Mouse (Mus musculus) forebrain, embryonic 10.5 days (tissue): ENCODE data around the gene Krr1. TPM values are rescaled to one million over a fixed set of nuclear protein-coding genes. Genes with fewer than 3 reads are reported as not detected.
"Not testable (repeated sequence)": the region's sequence is repeated elsewhere in the genome, so short reads cannot be mapped to it uniquely, and the experiment has no call there.

Experiments used
- DNase-seq: peaks from one replicate; pipeline ENCODE4 v3.0.0-alpha.2; 2017; ENCODE audit warnings: low spot score; ENCODE audit errors: extremely low spot score
- H3K27ac ChIP-seq: fragments of 300-500 bp; sonication (generic); 2 replicates; pipeline ENCODE4 v1.5.1; 2016; ENCODE audit warnings: mild to moderate bottlenecking
- H3K27me3 ChIP-seq: fragments of 300-500 bp; sonication (generic); 2 replicates; pipeline ENCODE4 v1.6.1; 2016; ENCODE audit warnings: mild to moderate bottlenecking; ENCODE audit not compliant: poor library complexity, severe bottlenecking
- H3K36me3 ChIP-seq: fragments of 300-500 bp; sonication (generic); replicated peaks from 2 replicates; pipeline ENCODE4 v1.6.1; 2016; ENCODE audit warnings: mild to moderate bottlenecking, moderate library complexity
- H3K4me1 ChIP-seq: fragments of 300-500 bp; sonication (generic); 2 replicates; pipeline ENCODE4 v1.6.1; 2016
- H3K4me3 ChIP-seq: fragments of 300-500 bp; sonication (generic); 2 replicates; pipeline ENCODE4 v1.5.1; 2016; ENCODE audit warnings: mild to moderate bottlenecking, moderate library complexity
- H3K9me3 ChIP-seq: fragments of 300-500 bp; sonication (generic); 2 replicates; pipeline ENCODE4 v1.6.1; 2016; ENCODE audit warnings: mild to moderate bottlenecking, moderate library complexity
- WGBS: fragments of 180-500 bp; shearing (Covaris S2); methylation state at CpG from one replicate; pipeline ENCODE4 v1.1.7; 2016; 5-methylcytosine and 5-hydroxymethylcytosine counted together
- polyA plus RNA-seq: library from polyadenylated mRNA; unstranded; fragments of >200 nt; fragmentation: Nextera tagmentation; extraction: Ambion mirVana; gene quantifications from 2 replicates; pipeline ENCODE4 v1.2.1, GENCODE M21; 2016

The Krr1 gene
- polyA plus RNA-seq, 1 experiment from 2014 or later, result 60.4 TPM

DNA sequence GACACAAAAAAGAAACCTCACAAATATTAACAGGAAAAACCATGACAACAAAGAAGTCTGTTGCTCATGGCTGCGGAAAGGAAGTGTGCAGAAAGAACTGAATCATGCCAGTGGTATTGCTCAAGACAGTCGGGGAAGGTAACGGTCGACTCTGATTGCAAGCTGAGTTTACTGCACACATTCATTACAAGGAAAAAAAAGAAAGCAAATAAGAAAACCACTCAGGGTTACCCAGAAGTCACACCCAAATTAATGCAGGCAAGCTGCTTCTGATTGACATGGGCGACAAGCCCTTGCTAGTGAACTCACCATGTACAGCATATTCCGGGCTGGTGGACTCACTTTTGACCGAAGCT is 24.1 kb downstream of the Krr1 start:
- no peak overlapping the region for H3K27ac ChIP-seq
- no peaks in the 10 kb centered on the region for H3K9me3 ChIP-seq
- no peak for DNase-seq
- H3K27me3 ChIP-seq, result no peaks in the 10 kb centered on the region
- no peak overlapping the region for H3K4me3 ChIP-seq
- H3K36me3 ChIP-seq, result no peaks in the 10 kb centered on the region
- WGBS, result 94% methylated on average over 7 of the region's 7 CpGs
- no peaks in the 10 kb centered on the region for H3K4me1 ChIP-seq

GRCm38 (mm10) chr10:111996911-111997347 is 24.5 kb downstream of the Krr1 start:
- Histone ChIP-seq H3K4me3 (no peak overlapping the region), H3K9me3 (no peaks in the 10 kb centered on the region), H3K4me1 (no peaks in the 10 kb centered on the region), H3K27me3 (no peaks in the 10 kb centered on the region), H3K36me3 (no peaks in the 10 kb centered on the region), H3K27ac (no peak overlapping the region)
- DNase-seq, result no peak
- WGBS, result 86% methylated on average over 8 of the region's 8 CpGs

DNA sequence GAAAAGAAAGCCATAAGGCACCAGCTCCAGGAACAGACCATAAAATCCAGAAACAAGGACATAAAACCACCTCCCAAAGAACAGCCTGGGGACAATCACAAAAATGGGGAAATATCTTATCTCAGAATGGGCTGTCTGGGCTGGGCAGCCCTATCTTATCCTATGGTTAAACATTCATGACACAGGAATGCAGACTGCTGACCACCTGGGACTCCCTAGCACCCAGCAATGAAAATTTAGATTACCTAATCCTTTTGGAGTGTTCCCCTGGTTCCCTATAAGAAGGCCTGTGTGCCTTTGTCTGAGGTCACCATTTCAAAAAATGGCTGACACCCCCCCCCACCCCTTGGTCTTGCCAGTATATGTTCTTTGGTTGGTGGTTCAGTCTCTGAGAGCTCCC is 25.2 kb downstream of the Krr1 start:
- Histone ChIP-seq H3K27me3 (no peaks in the 10 kb centered on the region), H3K27ac (no peak overlapping the region), H3K36me3 (no peaks in the 10 kb centered on the region), H3K4me1 (no peaks in the 10 kb centered on the region), H3K4me3 (no peak overlapping the region), H3K9me3 (no peaks in the 10 kb centered on the region)
- DNase-seq, result no peak

GRCm38 (mm10) chr10:111999765-112000164 is 27.3 kb downstream of the Krr1 start:
- no peak overlapping the region for H3K27ac ChIP-seq
- H3K36me3 ChIP-seq, result no peaks in the 10 kb centered on the region
- DNase-seq, result no peak
- no peak overlapping the region for H3K4me3 ChIP-seq
- H3K4me1 ChIP-seq, result no peaks in the 10 kb centered on the region
- WGBS, result 73% methylated on average over 3 of the region's 3 CpGs
- no peaks in the 10 kb centered on the region for H3K9me3 ChIP-seq
- no peaks in the 10 kb centered on the region for H3K27me3 ChIP-seq

DNA sequence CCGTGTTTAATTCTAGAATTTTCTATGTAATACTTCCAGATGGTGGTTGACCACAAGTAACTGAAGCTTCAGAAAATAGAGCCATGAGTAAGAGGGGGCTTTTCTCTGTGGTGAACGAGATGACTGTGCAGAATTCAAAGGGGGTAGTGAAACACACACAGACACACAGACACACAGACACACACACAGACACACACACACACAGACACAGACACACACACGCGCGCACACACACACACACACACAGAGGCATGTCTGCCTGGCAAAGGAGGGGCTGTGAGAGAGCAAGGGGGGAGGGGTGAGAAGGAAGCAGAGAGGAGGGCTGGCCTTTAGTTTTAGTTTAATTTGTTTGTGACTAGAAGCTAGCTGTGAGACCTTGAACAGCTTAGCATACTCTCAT is 28.1 kb downstream of the Krr1 start:
- Histone ChIP-seq H3K27me3 (no peaks in the 10 kb centered on the region), H3K36me3 (no peaks in the 10 kb centered on the region), H3K27ac (no peak overlapping the region), H3K4me1 (no peaks in the 10 kb centered on the region), H3K4me3 (no peak overlapping the region), H3K9me3 (no peaks in the 10 kb centered on the region)
- DNase-seq, result no peak
- 89% methylated on average over 5 of the region's 5 CpGs for WGBS

DNA sequence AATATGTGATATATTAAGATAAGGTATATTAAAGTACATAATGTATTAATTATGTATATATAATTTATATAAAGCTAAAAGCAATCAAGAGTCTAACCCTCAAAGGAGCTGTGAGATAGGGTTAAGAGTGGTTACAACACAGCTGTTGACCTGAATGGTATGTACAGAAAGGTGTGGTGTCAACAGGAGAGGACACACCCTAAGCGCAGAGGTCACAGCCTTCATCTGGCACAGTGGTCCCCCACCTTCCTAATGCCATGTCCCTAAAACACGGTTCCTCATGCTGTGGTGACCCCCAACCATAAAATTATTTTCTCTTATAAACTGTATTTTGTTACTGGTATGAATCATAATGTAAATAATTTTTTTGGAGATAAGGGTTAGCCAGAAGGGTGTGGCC is 28.9 kb downstream of the Krr1 start:
- Histone ChIP-seq H3K27ac (no peak overlapping the region), H3K4me1 (no peaks in the 10 kb centered on the region), H3K27me3 (no peaks in the 10 kb centered on the region), H3K4me3 (no peak overlapping the region), H3K9me3 (no peaks in the 10 kb centered on the region), H3K36me3 (no peaks in the 10 kb centered on the region)
- 89% methylated on average over 2 of the region's 2 CpGs for WGBS
- DNase-seq, result no peak

- Histone ChIP-seq H3K27ac (no peak overlapping the region), H3K36me3 (no peaks in the 10 kb centered on the region), H3K4me3 (no peak overlapping the region), H3K4me1 (no peaks in the 10 kb centered on the region), H3K27me3 (no peaks in the 10 kb centered on the region), H3K9me3 (no peaks in the 10 kb centered on the region)
- 90% methylated on average over 9 of the region's 9 CpGs for WGBS
- DNase-seq, result no peak
These were observed 29.5 kb downstream of the Krr1 start for GRCm38 (mm10) chr10:112001756-112002520.

DNA sequence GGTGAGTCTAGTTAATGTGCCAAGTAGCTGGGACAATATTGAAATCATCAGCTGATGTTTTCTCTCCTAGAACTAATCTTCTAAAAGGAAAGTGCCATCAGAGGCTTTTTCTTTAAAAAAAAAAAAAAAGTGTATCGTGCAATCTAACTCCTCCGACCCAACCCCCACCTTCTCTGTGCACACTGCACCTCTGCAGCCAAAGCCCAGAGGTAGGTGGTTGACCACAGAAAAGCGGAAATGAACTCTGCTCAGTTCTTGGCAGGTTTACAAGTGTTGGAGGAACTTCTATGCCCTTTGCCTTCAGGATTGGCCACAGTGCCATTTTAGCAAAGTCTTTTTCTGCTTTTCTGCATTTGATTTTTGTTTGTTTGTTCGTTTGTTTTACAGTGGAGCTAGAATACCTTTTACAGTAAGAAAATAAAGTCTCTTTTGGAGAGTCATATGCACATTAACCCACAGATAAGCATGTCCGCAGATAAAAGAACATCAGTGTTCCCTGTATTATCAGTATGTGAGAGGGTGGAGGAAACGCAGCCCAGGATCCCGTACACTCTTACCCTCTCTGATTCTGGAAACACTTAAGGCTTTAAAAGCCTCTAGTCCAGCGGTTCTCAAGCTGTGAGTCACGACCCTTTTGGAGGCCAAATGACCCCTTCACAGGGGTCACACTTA is 30.2 kb downstream of the Krr1 start, which contains the start of gene Glipr1:
TSS of gene Glipr1 (minus strand) at position 88 of the 672 bp plus-strand sequence.
- H3K4me1 ChIP-seq, result no peaks in the 10 kb centered on the region
- H3K27me3 ChIP-seq, result no peaks in the 10 kb centered on the region
- H3K36me3 ChIP-seq, result no peaks in the 10 kb centered on the region
- no peak within 1 kb of the TSS for H3K27ac ChIP-seq
- no peak for DNase-seq
- no peaks in the 10 kb centered on the region for H3K9me3 ChIP-seq
- 77% methylated on average over 9 of the region's 9 CpGs for WGBS
- H3K4me3 ChIP-seq, result no peak within 1 kb of the TSS

GRCm38 (mm10) chr10:112009511-112009910 is 37.0 kb downstream of the Krr1 start:
- not testable (repeated sequence) for H3K27ac ChIP-seq, H3K4me3 ChIP-seq, H3K4me1 ChIP-seq, H3K9me3 ChIP-seq, H3K27me3 ChIP-seq, H3K36me3 ChIP-seq, DNase-seq
- 91% methylated on average over 1 of the region's 1 CpGs for WGBS

- DNase-seq, result no peak
- 88% methylated on average over 2 of the region's 2 CpGs for WGBS
- Histone ChIP-seq H3K9me3 (no peaks in the 10 kb centered on the region), H3K27ac (no peak overlapping the region), H3K4me3 (no peak overlapping the region), H3K36me3 (no peaks in the 10 kb centered on the region), H3K4me1 (no peaks in the 10 kb centered on the region), H3K27me3 (no peaks in the 10 kb centered on the region)
These were observed 51.1 kb downstream of the Krr1 start for GRCm38 (mm10) chr10:112023585-112023984.

DNA sequence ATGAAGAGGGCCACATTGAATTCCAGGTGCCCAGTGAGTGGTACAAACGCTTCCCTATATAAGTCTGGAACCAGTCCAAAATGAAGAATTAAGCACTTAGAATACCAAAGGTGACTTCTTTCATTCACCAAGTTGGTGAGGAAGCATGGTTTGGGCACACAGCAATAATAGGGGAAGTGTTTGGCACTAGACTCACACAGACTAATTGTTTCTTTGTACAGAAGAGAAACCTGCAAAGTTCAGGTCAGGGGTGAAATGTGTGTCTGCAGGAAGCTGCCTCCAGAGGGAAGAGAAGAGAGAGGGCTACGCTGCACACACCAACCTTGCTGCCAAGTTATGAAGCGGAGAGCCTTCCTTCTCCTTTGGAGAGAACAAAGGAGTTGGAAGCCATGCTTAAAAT is 56.2 kb downstream of the Krr1 start:
- not testable (repeated sequence) for H3K4me3 ChIP-seq

More for the DNA sequence above, 56.2 kb downstream of the Krr1 start:
- H3K36me3 ChIP-seq, H3K9me3 ChIP-seq, H3K27me3 ChIP-seq, H3K27ac ChIP-seq, H3K4me1 ChIP-seq, DNase-seq: not testable (repeated sequence)
- 78% methylated on average over 3 of the region's 3 CpGs for WGBS
